Mouse (Mus musculus): ENCODE measurements at regions not wholly inside any gene's neighbourhood (a gene's known extent, or its start where the extent isn't known, plus 50 kb on each side); places are given as distances from the start of the nearest gene placed in this dataset.

DNA sequence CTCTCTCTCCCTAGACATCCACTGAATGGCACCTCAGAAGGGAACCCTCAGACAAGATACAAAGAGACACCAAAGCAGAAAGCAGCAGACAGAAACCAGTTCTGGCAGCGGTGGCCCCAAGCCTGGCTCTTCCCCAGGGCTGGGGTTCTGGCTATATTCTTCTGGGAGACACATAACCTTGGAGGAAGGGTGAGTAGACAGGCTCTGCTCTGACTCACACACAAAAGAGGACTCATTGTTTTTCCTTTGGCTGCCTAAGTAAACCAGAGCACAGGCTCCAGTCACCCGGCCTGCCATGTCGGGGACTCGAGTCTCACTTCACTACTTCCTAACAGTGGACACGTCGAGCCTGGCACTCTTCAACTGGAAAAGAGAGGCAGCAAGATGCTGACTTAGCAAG lies 55.8 kb upstream of the Arntl start:
- TF ChIP-seq CTCF (IDR thresholded peaks at IDR 0.05; ENCODE audit: extremely low read depth, insufficient read depth, low read length) (no peak), POLR2A (IDR thresholded peaks at IDR 0.05; ENCODE audit: extremely low read depth, insufficient read depth, low read length) (no peak)
